Mouse (Mus musculus) midbrain, embryonic 14.5 days (tissue): ENCODE results near the gene Cdk6. TPM values are rescaled to one million over a fixed set of nuclear protein-coding genes. Genes with fewer than 3 reads are reported as not detected.

Experiments used
- ATAC-seq: fragments of 200-750 bp; cut with Nextera tagmentation; 2 replicates; pipeline ENCODE4 v1.8.0; 2017; ENCODE audit warnings: moderate number of reproducible peaks, moderate library complexity; ENCODE audit not compliant: low FRiP score, low TSS enrichment
- DNase-seq: peaks from one replicate; pipeline ENCODE4 v3.0.0-alpha.2; 2015
- H3K27ac ChIP-seq: fragments of 300-500 bp; sonication (generic); replicated peaks from 2 replicates; pipeline ENCODE4 v1.5.1; 2014; ENCODE audit warnings: mild to moderate bottlenecking, low read depth, low read length, moderate library complexity
- H3K27me3 ChIP-seq: fragments of 300-500 bp; sonication (generic); 2 replicates; pipeline ENCODE4 v1.6.1; 2014; ENCODE audit warnings: low read length, control low read depth, mixed read lengths; ENCODE audit not compliant: control insufficient read depth, insufficient read depth
- H3K36me3 ChIP-seq: fragments of 300-500 bp; sonication (generic); 2 replicates; pipeline ENCODE4 v1.6.1; 2014; ENCODE audit warnings: low read length, control low read depth; ENCODE audit not compliant: control insufficient read depth, insufficient read depth
- H3K4me1 ChIP-seq: fragments of 300-500 bp; sonication (generic); 2 replicates; pipeline ENCODE4 v1.6.1; 2014; ENCODE audit warnings: mild to moderate bottlenecking, antibody characterized with exemption, low read length, control low read depth; ENCODE audit not compliant: control insufficient read depth, insufficient read depth
- H3K4me2 ChIP-seq: fragments of 300-500 bp; sonication (generic); 2 replicates; pipeline ENCODE4 v1.6.1; 2014; ENCODE audit warnings: mild to moderate bottlenecking, low read length, moderate library complexity
- H3K4me3 ChIP-seq: fragments of 300-500 bp; sonication (generic); replicated peaks from 2 replicates; pipeline ENCODE4 v1.5.1; 2014; ENCODE audit warnings: low read depth, low read length
- H3K9ac ChIP-seq: fragments of 300-500 bp; sonication (generic); replicated peaks from 2 replicates; pipeline ENCODE4 v1.6.1; 2014; ENCODE audit warnings: mild to moderate bottlenecking, low read length, moderate library complexity
- H3K9me3 ChIP-seq: fragments of 300-500 bp; sonication (generic); 2 replicates; pipeline ENCODE4 v1.6.1; 2016; ENCODE audit warnings: low read length, control low read depth, mixed read lengths; ENCODE audit not compliant: control insufficient read depth
- WGBS: fragments of 180-500 bp; shearing (Covaris S2); extraction: QIAGEN DNeasy Blood & Tissue Kit; methylation state at CpG from one replicate; pipeline ENCODE4 v1.1.7; 2014; 5-methylcytosine and 5-hydroxymethylcytosine counted together
- polyA plus RNA-seq: library from polyadenylated mRNA; unstranded; fragments of >200 nt; fragmentation: Nextera tagmentation; extraction: Ambion mirVana; gene quantifications from 2 replicates; pipeline ENCODE4 v1.2.1, GENCODE M21; 2014

Gene Cdk6
- polyA plus RNA-seq, 1 experiment from 2014 or later: 15.9 TPM

DNA sequence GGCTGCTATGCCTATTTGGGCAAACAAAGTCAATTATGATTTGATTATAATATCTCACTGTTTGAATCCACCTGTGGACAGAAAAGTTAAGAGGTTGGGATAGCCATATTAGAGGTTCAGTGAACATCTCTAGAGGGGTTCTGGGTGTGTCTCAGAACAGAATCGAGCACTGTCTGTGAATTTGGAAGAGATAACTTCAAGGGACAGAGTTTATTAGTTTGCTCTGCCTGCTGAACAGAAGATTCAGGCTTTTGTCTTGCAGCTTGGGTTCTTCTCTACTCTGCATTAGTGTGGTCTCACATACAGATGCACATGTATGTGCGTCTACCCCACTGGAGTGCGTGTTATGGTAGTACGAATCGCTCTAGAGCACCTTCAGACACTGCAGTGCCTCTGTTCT, 20.0 kb downstream of the Cdk6 start:
- Histone ChIP-seq H3K4me2 (no peak overlapping the region), H3K9me3 (no peaks in the 10 kb centered on the region), H3K4me1 (no peaks in the 10 kb centered on the region), H3K9ac (no peak overlapping the region), H3K36me3 (no peaks in the 10 kb centered on the region), H3K27me3 (no peaks in the 10 kb centered on the region), H3K27ac (no peak overlapping the region), H3K4me3 (no peak overlapping the region)
- 95% methylated on average over 5 of the region's 5 CpGs for WGBS
- DNase-seq: no peak
- ATAC-seq: no peak

DNA sequence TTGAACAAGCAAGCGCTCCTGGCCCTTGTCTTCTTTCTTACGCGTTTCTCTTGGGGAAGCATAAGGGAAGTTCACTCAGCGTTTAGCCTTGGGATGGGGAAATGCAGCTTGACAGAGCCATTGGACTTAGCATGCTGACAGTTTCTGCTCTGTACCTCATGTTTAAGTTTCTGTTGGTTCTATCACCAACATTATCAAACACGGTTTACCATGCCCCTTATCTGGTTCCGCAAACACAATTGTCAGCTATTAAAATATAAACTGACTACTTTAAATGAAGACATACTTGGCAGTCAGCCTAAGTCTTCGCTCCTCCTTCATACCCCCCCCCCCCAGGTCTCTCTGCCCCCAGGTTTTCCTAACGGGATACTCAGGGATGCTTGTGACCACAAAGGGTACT, 20.8 kb downstream of the Cdk6 start:
- WGBS: 93% methylated on average over 8 of the region's 8 CpGs
- no peak for DNase-seq
- H3K4me3 ChIP-seq: no peak overlapping the region

DNA sequence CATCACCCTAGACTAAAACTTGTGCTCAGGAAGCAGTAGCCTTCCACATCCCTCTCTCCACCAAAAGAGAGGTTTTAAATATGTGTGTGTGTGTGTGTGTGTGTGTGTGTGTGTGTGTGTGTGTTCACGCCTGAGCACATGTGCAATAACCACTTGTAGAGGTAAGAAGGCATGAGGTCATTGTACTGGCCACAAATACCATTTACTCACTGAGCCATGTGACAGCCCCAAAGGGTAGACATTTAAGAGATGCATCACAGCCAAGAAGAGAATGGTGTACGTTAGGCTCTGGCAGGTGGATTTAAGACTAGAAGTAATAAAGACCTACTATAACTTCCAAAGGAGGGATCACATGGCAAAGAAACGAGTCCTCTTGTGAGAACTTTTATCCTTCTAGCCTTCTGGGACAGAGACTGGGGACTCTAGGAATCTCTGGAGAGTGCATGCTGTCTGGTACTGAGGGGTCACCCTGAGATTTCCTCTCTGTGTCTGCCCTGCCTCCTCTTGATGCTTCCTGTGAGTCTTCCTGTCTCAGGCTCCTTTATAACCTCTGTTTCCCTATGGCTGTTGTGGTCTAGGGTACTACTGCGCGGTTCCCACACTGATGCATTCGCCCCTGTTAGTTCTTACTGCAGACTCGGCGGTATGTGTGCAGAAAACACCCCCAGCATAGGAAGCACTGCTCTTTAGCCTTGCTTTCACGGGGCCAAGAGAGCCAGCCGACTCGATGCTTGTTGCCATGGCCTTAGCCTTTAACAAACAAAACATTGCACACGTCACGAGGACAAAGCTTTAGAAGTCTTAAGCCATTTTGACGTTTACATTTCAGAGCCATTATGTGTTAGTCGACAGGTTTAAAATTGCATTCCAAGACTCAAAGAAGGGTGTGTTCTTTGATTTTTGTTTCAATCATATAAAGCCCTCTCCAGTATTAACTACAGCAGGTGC, 22.0 kb downstream of the Cdk6 start:
- H3K27me3 ChIP-seq: no peaks in the 10 kb centered on the region
- no peaks in the 10 kb centered on the region for H3K9me3 ChIP-seq
- WGBS: 57% methylated on average over 15 of the region's 15 CpGs
- DNase-seq (no peak), ATAC-seq (no peak)
- H3K27ac ChIP-seq: no peak overlapping the region
- H3K4me2 ChIP-seq: no peak overlapping the region
- H3K4me1 ChIP-seq: no peaks in the 10 kb centered on the region
- no peaks in the 10 kb centered on the region for H3K36me3 ChIP-seq
- no peak overlapping the region for H3K9ac ChIP-seq
- no peak overlapping the region for H3K4me3 ChIP-seq

More for the DNA sequence above, 20.8 kb downstream of the Cdk6 start:
- H3K9ac ChIP-seq: no peak overlapping the region
- no peaks in the 10 kb centered on the region for H3K36me3 ChIP-seq
- no peaks in the 10 kb centered on the region for H3K9me3 ChIP-seq
- no peaks in the 10 kb centered on the region for H3K27me3 ChIP-seq
- H3K27ac ChIP-seq: no peak overlapping the region
- H3K4me1 ChIP-seq: no peaks in the 10 kb centered on the region
- no peak overlapping the region for H3K4me2 ChIP-seq
- no peak for ATAC-seq

DNA sequence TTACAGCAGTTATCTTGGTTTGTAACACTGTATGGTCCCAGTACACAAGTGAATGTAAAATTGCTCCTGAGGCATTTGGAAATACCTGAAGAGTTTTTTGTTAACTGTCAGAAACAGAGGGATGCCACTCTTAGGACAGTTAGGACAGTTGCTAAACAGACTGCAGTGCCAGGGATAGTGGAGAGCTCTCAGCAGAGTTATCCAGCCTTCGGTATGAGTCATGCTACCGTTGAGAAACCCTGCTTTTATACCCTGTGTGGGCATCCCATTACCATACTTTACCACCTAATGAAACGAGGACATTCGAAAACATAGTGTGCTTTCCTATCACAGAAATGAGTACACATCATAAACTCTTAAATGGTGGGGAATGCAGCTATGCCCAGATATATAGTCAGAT, 25.8 kb downstream of the Cdk6 start:
- WGBS: 94% methylated on average over 4 of the region's 4 CpGs

DNA sequence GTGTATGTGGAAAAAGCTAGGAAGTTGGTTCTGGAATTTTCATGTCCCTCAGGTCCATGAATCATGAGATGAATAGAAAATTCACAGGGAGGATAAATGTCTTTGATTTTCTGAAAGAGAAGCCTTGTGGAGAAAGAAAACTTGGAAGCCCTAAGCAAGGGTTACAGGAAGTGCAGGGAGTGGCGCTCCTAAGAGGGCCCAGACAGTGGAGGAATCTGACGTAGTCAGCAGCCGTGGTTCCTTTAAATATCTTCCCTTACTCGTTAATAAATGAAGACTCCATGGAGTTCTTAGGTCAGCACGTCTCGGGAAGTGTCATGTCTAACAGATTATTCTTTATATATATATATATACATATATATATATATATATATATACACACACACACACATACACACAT, 28.0 kb downstream of the Cdk6 start:
- Histone ChIP-seq H3K4me3 (no peak overlapping the region), H3K36me3 (no peaks in the 10 kb centered on the region), H3K4me2 (no peak overlapping the region), H3K27ac (no peak overlapping the region), H3K4me1 (no peaks in the 10 kb centered on the region), H3K27me3 (no peaks in the 10 kb centered on the region), H3K9ac (no peak overlapping the region), H3K9me3 (no peaks in the 10 kb centered on the region)
- ATAC-seq (no peak), DNase-seq (no peak)
- WGBS: 80% methylated on average over 6 of the region's 6 CpGs

More for the DNA sequence above, 25.8 kb downstream of the Cdk6 start:
- Histone ChIP-seq H3K9me3 (no peaks in the 10 kb centered on the region), H3K4me2 (no peak overlapping the region), H3K9ac (no peak overlapping the region), H3K27ac (no peak overlapping the region), H3K36me3 (no peaks in the 10 kb centered on the region), H3K4me1 (no peaks in the 10 kb centered on the region), H3K4me3 (no peak overlapping the region), H3K27me3 (no peaks in the 10 kb centered on the region)
- ATAC-seq (no peak), DNase-seq (no peak)

DNA sequence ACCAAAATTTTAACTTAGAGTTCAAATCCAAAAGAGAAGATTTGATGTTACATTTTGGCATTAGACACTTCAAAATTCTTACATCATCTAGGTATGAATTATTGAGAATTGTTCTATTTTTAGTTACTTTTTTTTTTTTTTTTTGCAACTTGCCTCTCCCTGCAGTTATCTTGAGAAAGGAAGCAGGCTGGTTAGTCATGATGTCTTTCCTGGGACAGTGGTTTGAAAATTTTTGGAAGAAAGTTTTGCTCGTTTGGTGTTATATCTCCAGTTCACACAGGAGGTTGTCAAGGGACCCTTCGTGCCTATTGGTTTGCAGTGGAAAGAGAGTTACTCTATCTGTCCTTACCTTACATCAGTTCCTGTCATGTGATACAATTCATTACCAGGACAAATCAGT, 29.9 kb downstream of the Cdk6 start:
- ATAC-seq (no peak), DNase-seq (no peak)
- Histone ChIP-seq H3K27me3 (no peaks in the 10 kb centered on the region), H3K36me3 (no peaks in the 10 kb centered on the region), H3K9me3 (no peaks in the 10 kb centered on the region), H3K4me2 (no peak overlapping the region), H3K4me1 (no peaks in the 10 kb centered on the region), H3K9ac (no peak overlapping the region), H3K27ac (no peak overlapping the region), H3K4me3 (no peak overlapping the region)
- WGBS: 94% methylated on average over 2 of the region's 2 CpGs

DNA sequence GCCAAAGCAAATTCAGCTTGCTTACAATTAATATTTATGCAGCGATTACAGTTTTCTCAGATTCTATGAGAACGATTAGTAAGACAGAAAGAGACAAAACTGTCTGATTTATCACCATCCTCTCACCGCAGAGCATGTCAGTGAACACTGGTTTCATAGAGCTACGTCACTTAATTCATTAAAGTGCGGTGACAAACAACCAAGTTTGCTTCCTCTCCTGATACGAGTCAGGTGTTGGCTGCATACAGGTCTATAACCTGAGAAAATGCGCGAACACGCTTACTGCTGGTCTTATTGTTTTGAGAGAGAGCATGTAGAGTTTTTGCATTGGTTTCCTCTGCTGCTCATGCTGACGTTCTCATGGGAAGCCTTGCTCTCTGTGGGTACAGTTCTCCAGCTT, 31.9 kb downstream of the Cdk6 start:
- Histone ChIP-seq H3K9me3 (no peaks in the 10 kb centered on the region), H3K4me2 (no peak overlapping the region), H3K27ac (no peak overlapping the region), H3K27me3 (no peaks in the 10 kb centered on the region), H3K9ac (no peak overlapping the region), H3K36me3 (no peaks in the 10 kb centered on the region), H3K4me1 (no peaks in the 10 kb centered on the region), H3K4me3 (no peak overlapping the region)
- no peak for ATAC-seq
- no peak for DNase-seq
- 96% methylated on average over 10 of the region's 10 CpGs for WGBS

DNA sequence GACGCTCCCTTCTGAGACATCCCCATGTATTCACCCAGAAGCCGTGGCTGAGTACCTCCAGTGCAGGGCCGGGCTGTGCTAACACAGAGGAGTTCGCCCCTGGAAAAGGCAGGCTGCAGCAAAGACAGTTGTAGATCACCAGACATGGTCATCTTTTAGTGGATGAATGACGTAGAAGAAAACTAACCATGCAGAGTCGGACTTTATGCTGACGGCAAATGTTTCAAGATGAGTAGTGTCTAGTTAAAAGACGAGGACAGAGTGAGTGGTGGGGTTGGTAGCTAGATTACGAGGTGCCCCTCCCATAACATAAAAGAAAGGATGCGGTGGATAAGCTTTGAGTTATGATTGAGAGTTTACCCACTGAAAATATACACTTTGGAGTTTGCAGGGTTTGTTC, 33.5 kb downstream of the Cdk6 start:
- H3K4me2 ChIP-seq: no peak overlapping the region
- H3K9me3 ChIP-seq: no peaks in the 10 kb centered on the region
- no peak for DNase-seq
- no peak overlapping the region for H3K27ac ChIP-seq
- H3K27me3 ChIP-seq: no peaks in the 10 kb centered on the region
- WGBS: 89% methylated on average over 10 of the region's 10 CpGs
- H3K9ac ChIP-seq: no peak overlapping the region
- H3K4me3 ChIP-seq: no peak overlapping the region
- no peaks in the 10 kb centered on the region for H3K4me1 ChIP-seq
- ATAC-seq: no peak
- no peaks in the 10 kb centered on the region for H3K36me3 ChIP-seq

DNA sequence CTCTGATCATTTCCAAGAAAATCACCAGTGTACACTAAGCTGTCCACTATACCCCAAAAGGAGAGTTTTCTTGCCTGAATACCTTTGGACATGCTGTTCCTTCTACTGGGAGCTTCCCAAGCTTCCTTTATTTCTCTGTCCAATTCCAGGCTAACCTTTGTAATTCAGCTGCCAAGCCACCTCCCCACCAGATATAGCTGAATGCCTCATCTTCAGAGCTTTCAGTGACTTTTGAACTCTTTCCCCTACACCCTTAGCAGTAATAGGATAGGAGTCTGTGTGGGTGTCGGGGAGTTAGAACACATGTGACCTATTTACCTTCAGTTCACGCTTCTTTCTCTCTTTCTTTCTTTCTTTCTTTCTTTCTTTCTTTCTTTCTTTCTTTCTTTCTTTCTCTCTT, 34.9 kb downstream of the Cdk6 start:
- no peak overlapping the region for H3K9ac ChIP-seq
- H3K4me2 ChIP-seq: no peak overlapping the region
- no peaks in the 10 kb centered on the region for H3K36me3 ChIP-seq
- ATAC-seq: no peak
- DNase-seq: no peak
- 88% methylated on average over 2 of the region's 2 CpGs for WGBS
- H3K27me3 ChIP-seq: no peaks in the 10 kb centered on the region
- no peaks in the 10 kb centered on the region for H3K4me1 ChIP-seq
- H3K27ac ChIP-seq: no peak overlapping the region
- H3K9me3 ChIP-seq: no peaks in the 10 kb centered on the region
- H3K4me3 ChIP-seq: no peak overlapping the region
